Mouse (Mus musculus): ENCODE data around the gene Dhx35. TPM values are rescaled to one million over a fixed set of nuclear protein-coding genes. Genes with fewer than 3 reads are reported as not detected.

The Dhx35 gene
- polyA plus RNA-seq, 1 experiment from 2014 or later: 2.9 TPM

DNA sequence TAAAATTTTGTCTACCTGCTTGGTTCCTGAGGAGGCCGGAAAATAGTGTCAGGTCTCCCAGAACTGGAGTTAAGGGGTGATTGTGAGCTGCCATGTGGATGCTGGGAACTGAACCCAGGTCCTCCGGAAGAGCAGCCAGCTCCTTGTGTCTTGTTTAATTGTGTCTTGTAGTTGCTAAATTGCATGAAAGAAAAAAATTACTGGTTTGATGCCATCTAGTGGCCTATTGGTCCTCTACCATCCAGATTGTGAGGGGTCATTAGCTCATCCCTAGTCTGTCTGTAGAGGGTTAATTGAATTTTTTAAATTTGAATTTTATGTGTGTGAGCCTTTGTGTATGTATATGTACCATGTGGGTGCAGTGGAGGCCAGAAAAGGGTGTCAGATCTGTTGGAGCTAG lies 33.5 kb downstream of the Dhx35 start:
- Histone ChIP-seq H3K9ac (ENCODE audit: low read depth, low read length) (no peak overlapping the region), H3K9me3 (replicated peaks; ENCODE audit: control insufficient read depth, low read length) (no peaks in the 10 kb centered on the region), H3K27ac (ENCODE audit: low read length) (no peak overlapping the region), H3K36me3 (ENCODE audit: control insufficient read depth, insufficient read depth) (0 out of 2 replicates have a peak, but pooled peaks cover 4% of the 10 kb centered on the region), H3K27me3 (ENCODE audit: control insufficient read depth, insufficient read depth, low read depth, low read length) (no peaks in the 10 kb centered on the region), H3K4me1 (ENCODE audit: control insufficient read depth, low read depth, low read length) (no peaks in the 10 kb centered on the region), H3K4me2 (ENCODE audit: low read depth, low read length) (no peak overlapping the region), H3K4me3 (ENCODE audit: low read depth, low read length) (no peak overlapping the region)
- 70% methylated on average over 2 of the region's 2 CpGs for WGBS (ENCODE audit: insufficient replicate concordance)
- no peak for ATAC-seq (ENCODE audit: low read depth)

DNA sequence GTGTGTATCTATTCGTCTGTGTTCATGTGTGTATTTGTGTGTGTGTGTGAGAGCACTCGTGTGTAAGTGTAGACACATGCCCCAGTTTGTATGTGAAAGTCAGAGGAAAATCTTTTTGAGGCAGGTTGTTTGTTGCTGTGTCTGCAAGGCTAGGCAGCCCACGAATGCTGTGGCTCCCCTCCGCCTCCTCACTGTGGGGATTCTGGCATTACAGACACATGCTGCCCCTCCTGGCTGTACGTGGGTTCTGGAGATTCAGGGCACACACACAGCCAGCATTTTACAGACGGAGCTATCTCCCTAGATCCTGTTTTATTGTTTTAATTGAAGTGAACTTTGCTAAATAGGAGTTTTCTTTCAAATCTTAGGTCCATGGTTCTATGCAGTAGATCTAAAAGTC lies 35.1 kb downstream of the Dhx35 start:
- 64% methylated on average over 6 of the region's 6 CpGs for WGBS (ENCODE audit: insufficient replicate concordance)
- H3K4me2 ChIP-seq (ENCODE audit: low read depth, low read length): no peak overlapping the region
- no peak overlapping the region for H3K9ac ChIP-seq (ENCODE audit: low read depth, low read length)
- 0 out of 2 replicates have a peak, but pooled peaks cover 4% of the 10 kb centered on the region for H3K36me3 ChIP-seq (ENCODE audit: control insufficient read depth, insufficient read depth)
- no peak overlapping the region for H3K27ac ChIP-seq (ENCODE audit: low read length)
- H3K4me1 ChIP-seq (ENCODE audit: control insufficient read depth, low read depth, low read length): no peaks in the 10 kb centered on the region
- ATAC-seq (ENCODE audit: low read depth): no peak
- H3K9me3 ChIP-seq (replicated peaks; ENCODE audit: control insufficient read depth, low read length): no peaks in the 10 kb centered on the region
- H3K27me3 ChIP-seq (ENCODE audit: control insufficient read depth, insufficient read depth, low read depth, low read length): no peaks in the 10 kb centered on the region
- no peak overlapping the region for H3K4me3 ChIP-seq (ENCODE audit: low read depth, low read length)

DNA sequence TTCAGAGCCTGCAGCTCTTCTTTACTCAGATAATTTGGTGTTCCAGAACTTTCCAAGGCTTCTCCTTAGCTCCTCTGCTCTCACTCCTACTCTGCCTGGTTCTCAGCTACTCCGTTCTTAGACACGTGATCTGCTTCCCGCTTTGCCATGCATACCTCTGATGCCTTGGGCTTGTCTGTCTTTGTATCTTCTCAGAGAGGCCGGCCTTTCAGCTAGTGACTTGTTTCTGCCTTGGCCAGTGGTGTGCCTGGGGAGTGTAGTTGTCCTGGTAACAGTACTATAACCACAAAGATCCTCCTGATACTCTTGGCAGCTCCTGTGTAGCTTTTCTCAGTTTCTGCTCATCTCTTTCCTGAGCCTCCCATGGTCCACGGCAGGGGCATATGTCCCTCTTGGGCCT lies 38.6 kb downstream of the Dhx35 start:
- Histone ChIP-seq H3K36me3 (ENCODE audit: control insufficient read depth, insufficient read depth) (peaks cover 8% of the 10 kb centered on the region; the same call in 1 of the 2 replicates), H3K4me1 (ENCODE audit: control insufficient read depth, low read depth, low read length) (no peaks in the 10 kb centered on the region), H3K9ac (ENCODE audit: low read depth, low read length) (no peak overlapping the region), H3K4me2 (ENCODE audit: low read depth, low read length) (no peak overlapping the region), H3K27me3 (ENCODE audit: control insufficient read depth, insufficient read depth, low read depth, low read length) (no peaks in the 10 kb centered on the region), H3K4me3 (ENCODE audit: low read depth, low read length) (no peak overlapping the region), H3K27ac (ENCODE audit: low read length) (no peak overlapping the region), H3K9me3 (replicated peaks; ENCODE audit: control insufficient read depth, low read length) (no peaks in the 10 kb centered on the region)
- ATAC-seq (ENCODE audit: low read depth): no peak
- 81% methylated on average over 5 of the region's 5 CpGs for WGBS (ENCODE audit: insufficient replicate concordance)

- Histone ChIP-seq H3K36me3 (ENCODE audit: control insufficient read depth, insufficient read depth) (peaks cover 8% of the 10 kb centered on the region; the same call in 1 of the 2 replicates), H3K27ac (ENCODE audit: low read length) (no peak overlapping the region), H3K4me1 (ENCODE audit: control insufficient read depth, low read depth, low read length) (no peaks in the 10 kb centered on the region), H3K9ac (ENCODE audit: low read depth, low read length) (no peak overlapping the region), H3K27me3 (ENCODE audit: control insufficient read depth, insufficient read depth, low read depth, low read length) (no peaks in the 10 kb centered on the region), H3K4me2 (ENCODE audit: low read depth, low read length) (no peak overlapping the region), H3K9me3 (replicated peaks; ENCODE audit: control insufficient read depth, low read length) (no peaks in the 10 kb centered on the region), H3K4me3 (ENCODE audit: low read depth, low read length) (no peak overlapping the region)
- 81% methylated on average over 2 of the region's 2 CpGs for WGBS (ENCODE audit: insufficient replicate concordance)
- no peak for ATAC-seq (ENCODE audit: low read depth)
Measured at GRCm38 (mm10) chr2:158833645-158834044, 39.0 kb downstream of the Dhx35 start.

- no peak for ATAC-seq (ENCODE audit: low read depth)
- Histone ChIP-seq H3K36me3 (ENCODE audit: control insufficient read depth, insufficient read depth) (peaks cover 3% of the 10 kb centered on the region), H3K4me2 (ENCODE audit: low read depth, low read length) (no peak overlapping the region), H3K4me1 (ENCODE audit: control insufficient read depth, low read depth, low read length) (no peaks in the 10 kb centered on the region), H3K27ac (ENCODE audit: low read length) (no peak overlapping the region), H3K9me3 (replicated peaks; ENCODE audit: control insufficient read depth, low read length) (no peaks in the 10 kb centered on the region), H3K27me3 (ENCODE audit: control insufficient read depth, insufficient read depth, low read depth, low read length) (no peaks in the 10 kb centered on the region), H3K4me3 (ENCODE audit: low read depth, low read length) (no peak overlapping the region), H3K9ac (ENCODE audit: low read depth, low read length) (no peak overlapping the region)
- WGBS (ENCODE audit: insufficient replicate concordance): 76% methylated on average over 5 of the region's 5 CpGs
Measured at GRCm38 (mm10) chr2:158843287-158843686, 48.7 kb downstream of the Dhx35 start.

GRCm38 (mm10) chr2:158845031-158845430 lies 50.4 kb downstream of the Dhx35 start:
- no peak overlapping the region for H3K4me3 ChIP-seq (ENCODE audit: low read depth, low read length)
- no peak overlapping the region for H3K27ac ChIP-seq (ENCODE audit: low read length)
- H3K4me2 ChIP-seq (ENCODE audit: low read depth, low read length): no peak overlapping the region
- ATAC-seq (ENCODE audit: low read depth): no peak
- no peaks in the 10 kb centered on the region for H3K27me3 ChIP-seq (ENCODE audit: control insufficient read depth, insufficient read depth, low read depth, low read length)
- WGBS (ENCODE audit: insufficient replicate concordance): 76% methylated on average over 5 of the region's 5 CpGs
- no peak overlapping the region for H3K9ac ChIP-seq (ENCODE audit: low read depth, low read length)
- peaks cover 3% of the 10 kb centered on the region for H3K36me3 ChIP-seq (ENCODE audit: control insufficient read depth, insufficient read depth)
- no peaks in the 10 kb centered on the region for H3K4me1 ChIP-seq (ENCODE audit: control insufficient read depth, low read depth, low read length)
- H3K9me3 ChIP-seq (replicated peaks; ENCODE audit: control insufficient read depth, low read length): no peaks in the 10 kb centered on the region

- Histone ChIP-seq H3K36me3 (ENCODE audit: control insufficient read depth, insufficient read depth) (peaks cover 3% of the 10 kb centered on the region), H3K4me2 (ENCODE audit: low read depth, low read length) (no peak overlapping the region), H3K9ac (ENCODE audit: low read depth, low read length) (no peak overlapping the region), H3K27ac (ENCODE audit: low read length) (no peak overlapping the region), H3K4me1 (ENCODE audit: control insufficient read depth, low read depth, low read length) (no peaks in the 10 kb centered on the region), H3K9me3 (replicated peaks; ENCODE audit: control insufficient read depth, low read length) (no peaks in the 10 kb centered on the region), H3K4me3 (ENCODE audit: low read depth, low read length) (no peak overlapping the region), H3K27me3 (ENCODE audit: control insufficient read depth, insufficient read depth, low read depth, low read length) (no peaks in the 10 kb centered on the region)
- WGBS (ENCODE audit: insufficient replicate concordance): 61% methylated on average over 2 of the region's 2 CpGs
- no peak for ATAC-seq (ENCODE audit: low read depth)
Measured at GRCm38 (mm10) chr2:158846208-158846607, 51.6 kb downstream of the Dhx35 start.

GRCm38 (mm10) chr2:158847991-158848390 lies 53.4 kb downstream of the Dhx35 start:
- Histone ChIP-seq H3K9me3 (replicated peaks; ENCODE audit: control insufficient read depth, low read length) (no peaks in the 10 kb centered on the region), H3K27me3 (ENCODE audit: control insufficient read depth, insufficient read depth, low read depth, low read length) (no peaks in the 10 kb centered on the region), H3K4me1 (ENCODE audit: control insufficient read depth, low read depth, low read length) (no peaks in the 10 kb centered on the region; the same call in 1 of the 2 replicates), H3K9ac (ENCODE audit: low read depth, low read length) (no peak overlapping the region), H3K36me3 (ENCODE audit: control insufficient read depth, insufficient read depth) (peaks cover 3% of the 10 kb centered on the region; the same call in 1 of the 2 replicates), H3K27ac (ENCODE audit: low read length) (no peak overlapping the region), H3K4me3 (ENCODE audit: low read depth, low read length) (no peak overlapping the region), H3K4me2 (ENCODE audit: low read depth, low read length) (no peak overlapping the region)
- WGBS (ENCODE audit: insufficient replicate concordance): 71% methylated on average over 3 of the region's 3 CpGs
- ATAC-seq (ENCODE audit: low read depth): no peak

- no peaks in the 10 kb centered on the region for H3K36me3 ChIP-seq (ENCODE audit: control insufficient read depth, insufficient read depth)
- H3K27ac ChIP-seq (ENCODE audit: low read length): no peak overlapping the region
- WGBS (ENCODE audit: insufficient replicate concordance): 65% methylated on average over 9 of the region's 9 CpGs
- H3K9me3 ChIP-seq (replicated peaks; ENCODE audit: control insufficient read depth, low read length): no peaks in the 10 kb centered on the region
- no peak for ATAC-seq (ENCODE audit: low read depth)
- H3K4me2 ChIP-seq (ENCODE audit: low read depth, low read length): no peak overlapping the region
- H3K9ac ChIP-seq (ENCODE audit: low read depth, low read length): no peak overlapping the region
- no peaks in the 10 kb centered on the region for H3K27me3 ChIP-seq (ENCODE audit: control insufficient read depth, insufficient read depth, low read depth, low read length)
- no peaks in the 10 kb centered on the region; the same call in 1 of the 2 replicates for H3K4me1 ChIP-seq (ENCODE audit: control insufficient read depth, low read depth, low read length)
- H3K4me3 ChIP-seq (ENCODE audit: low read depth, low read length): no peak overlapping the region
Measured at GRCm38 (mm10) chr2:158849416-158849815, 54.8 kb downstream of the Dhx35 start.

Data from liver, embryonic 16.5 days (tissue).